Mouse (Mus musculus): ENCODE data around the gene Sirpa. TPM values are rescaled to one million over a fixed set of nuclear protein-coding genes. Genes with fewer than 3 reads are reported as not detected.

Gene Sirpa
- total and polyA plus RNA-seq, 3 experiments = not detected

GRCm38 (mm10) chr2:129671911-129672310 lies 79.3 kb downstream of the Sirpa start:
- no peaks in the 10 kb centered on the region for H3K79me2 ChIP-seq (ENCODE audit: control insufficient read depth, insufficient read depth, low read length, poor library complexity)
- no peak for TF ChIP-seq USF1 (IDR thresholded peaks at IDR 0.05; ENCODE audit: low read depth, low read length)
- peaks cover 0 to 3% of the 10 kb centered on the region in 2 experiments; a peak in 2 of 4 replicates for H3K27me3 ChIP-seq (ENCODE audit: control insufficient read depth in 1 of 2, insufficient read depth in 2 of 2, low read length in 2 of 2)
- no peaks in the 10 kb centered on the region for H3K4me1 ChIP-seq (ENCODE audit: control insufficient read depth in 1 of 2, insufficient read depth in 2 of 2, low read length in 2 of 2)
- H3K9ac ChIP-seq (ENCODE audit: control insufficient read depth, low read depth, low read length, poor library complexity, severe bottlenecking) = no peak overlapping the region
- H3K36me3 ChIP-seq (ENCODE audit: control insufficient read depth in 1 of 2, insufficient read depth in 2 of 2, low read length in 2 of 2) = no peaks in the 10 kb centered on the region
- H3K9me3 ChIP-seq (replicated peaks; ENCODE audit: insufficient read depth, low read length) = no peaks in the 10 kb centered on the region
- DNase-seq (ENCODE audit: low read depth, low spot score) = no peak
- H3K27ac ChIP-seq (ENCODE audit: control insufficient read depth, low read depth, low read length) = no peak overlapping the region
- no peak overlapping the region for H3K4me3 ChIP-seq (ENCODE audit: control insufficient read depth in 1 of 2, insufficient read depth in 1 of 2, low read depth in 2 of 2, low read length in 2 of 2)

GRCm38 (mm10) chr2:129674935-129675634 lies 82.5 kb downstream of the Sirpa start:
- Histone ChIP-seq H3K9me3 (replicated peaks; ENCODE audit: insufficient read depth, low read length) (no peaks in the 10 kb centered on the region), H3K27ac (ENCODE audit: control insufficient read depth, low read depth, low read length) (no peak overlapping the region), H3K9ac (ENCODE audit: control insufficient read depth, low read depth, low read length, poor library complexity, severe bottlenecking) (no peak overlapping the region), H3K4me3 (ENCODE audit: control insufficient read depth in 1 of 2, insufficient read depth in 1 of 2, low read depth in 2 of 2, low read length in 2 of 2) (no peak overlapping the region), H3K4me1 (ENCODE audit: control insufficient read depth in 1 of 2, insufficient read depth in 2 of 2, low read length in 2 of 2) (no peaks in the 10 kb centered on the region), H3K27me3 (ENCODE audit: control insufficient read depth in 1 of 2, insufficient read depth in 2 of 2, low read length in 2 of 2) (peaks cover 8 to 12% of the 10 kb centered on the region in 2 experiments), H3K36me3 (ENCODE audit: control insufficient read depth in 1 of 2, insufficient read depth in 2 of 2, low read length in 2 of 2) (no peaks in the 10 kb centered on the region), H3K79me2 (ENCODE audit: control insufficient read depth, insufficient read depth, low read length, poor library complexity) (no peaks in the 10 kb centered on the region)
- DNase-seq (ENCODE audit: low read depth, low spot score) = peak; percentile 73
- no peak for TF ChIP-seq POLR2AphosphoS5 (IDR thresholded peaks at IDR 0.05; ENCODE audit: borderline replicate concordance, low read depth, low read length)
- no peak for TF ChIP-seq CHD2 (IDR thresholded peaks at IDR 0.05; ENCODE audit: low read length)
- no peak for TF ChIP-seq KAT2A (conservative IDR thresholded peaks at IDR 0.05; ENCODE audit: low read depth, low read length)
- no peak for TF ChIP-seq MAX (IDR thresholded peaks at IDR 0.05; ENCODE audit: low read length)
- TF ChIP-seq MYB (IDR thresholded peaks at IDR 0.05; ENCODE audit: low read depth, low read length) = no peak
- TF ChIP-seq MYC (IDR thresholded peaks at IDR 0.05; ENCODE audit: low read depth, low read length) = no peak
- TF ChIP-seq NELFE (IDR thresholded peaks at IDR 0.05; ENCODE audit: low read depth, low read length) = no peak
- no peak for TF ChIP-seq USF1 (IDR thresholded peaks at IDR 0.05; ENCODE audit: low read depth, low read length)
- no peak for TF ChIP-seq ZMIZ1 (IDR thresholded peaks at IDR 0.05; ENCODE audit: low read depth, low read length)
- peak; percentile 95 for TF ChIP-seq SMC3 (IDR thresholded peaks at IDR 0.05; ENCODE audit: low read depth, low read length)
- no peak for TF ChIP-seq POLR2A (IDR thresholded peaks at IDR 0.05; ENCODE audit: control insufficient read depth in 1 of 2, insufficient read depth in 1 of 2, low read depth in 1 of 2, low read length in 2 of 2, poor library complexity in 1 of 2)
- TF ChIP-seq RAD21 (IDR thresholded peaks at IDR 0.05; ENCODE audit: low read depth, low read length) = peak; percentile 91
- peak; percentile 70 to 100 (median 97) for TF ChIP-seq CTCF (IDR thresholded peaks at IDR 0.05 in 2 of 3, conservative IDR thresholded peaks at IDR 0.05 in 1 of 3; ENCODE audit: control insufficient read depth in 1 of 3, insufficient read depth in 1 of 3, low read depth in 2 of 3, low read length in 3 of 3, poor library complexity in 1 of 3, severe bottlenecking in 1 of 3)
- no peak for TF ChIP-seq NRF1 (IDR thresholded peaks at IDR 0.05; ENCODE audit: insufficient read depth, low read depth, low read length, poor library complexity, severe bottlenecking)
- TF ChIP-seq ZC3H11A (IDR thresholded peaks at IDR 0.05; ENCODE audit: low read depth, low read length) = peak; percentile 89
- TF ChIP-seq GATA1 (IDR thresholded peaks at IDR 0.05; ENCODE audit: low read depth, low read length) = 0 out of 2 replicates have a peak, but pooled peaks have one; percentile 40
